Mouse (Mus musculus) lung, postnatal 0 days (tissue): ENCODE data around the gene Tmem219.

Source experiments
- CTCF ChIP-seq: IDR thresholded peaks from 2 replicates; pipeline ENCODE4 v1.5.1; 2016; ENCODE audit warnings: antibody characterized with exemption, mild to moderate bottlenecking
- EP300 ChIP-seq: IDR thresholded peaks from 2 replicates; pipeline ENCODE4 v1.6.1; 2016; ENCODE audit warnings: antibody characterized with exemption, mild to moderate bottlenecking, control low read depth

- TF ChIP-seq CTCF (peak; percentile 82), EP300 (no peak)
Measured at GRCm38 (mm10) chr7:126888852-126889251, 33.9 kb downstream of the Tmem219 start.
